Mouse (Mus musculus): ENCODE results near the gene Defb11. TPM values are rescaled to one million over a fixed set of nuclear protein-coding genes. Genes with fewer than 3 reads are reported as not detected.

Gene Defb11
- polyA plus RNA-seq, 1 experiment from 2014 or later, result 0.79 TPM

Other genes with a start within 250 kb of the Defb11 start
- not detected in 2 replicates for gene Defa34, start 240.6 kb downstream of the Defb11 start, polyA plus RNA-seq (2016; fragmentation: Nextera tagmentation; extraction: Ambion mirVana)
- not detected in 2 replicates for gene AY761184, start 202.8 kb downstream of the Defb11 start, polyA plus RNA-seq (2016; fragmentation: Nextera tagmentation; extraction: Ambion mirVana)
- not detected in 2 replicates for gene Defa24, start 171.9 kb downstream of the Defb11 start, polyA plus RNA-seq (2016; fragmentation: Nextera tagmentation; extraction: Ambion mirVana)
- gene Defb50, start 82.9 kb downstream of the Defb11 start, polyA plus RNA-seq (2016; fragmentation: Nextera tagmentation; extraction: Ambion mirVana), result not detected in 2 replicates
- gene Defb2, start 66.5 kb downstream of the Defb11 start, polyA plus RNA-seq (2016; fragmentation: Nextera tagmentation; extraction: Ambion mirVana), result not detected in 2 replicates
- not detected in 2 replicates for gene Defb10, start 47.5 kb downstream of the Defb11 start, polyA plus RNA-seq (2016; fragmentation: Nextera tagmentation; extraction: Ambion mirVana)
- gene Defb9, start 21.0 kb downstream of the Defb11 start, polyA plus RNA-seq (2016; fragmentation: Nextera tagmentation; extraction: Ambion mirVana), result not detected in 2 replicates
- not detected in 2 replicates for gene Defb15, start 26.3 kb upstream of the Defb11 start, polyA plus RNA-seq (2016; fragmentation: Nextera tagmentation; extraction: Ambion mirVana)
- not detected in 2 replicates for gene Defb35, start 31.9 kb upstream of the Defb11 start, polyA plus RNA-seq (2016; fragmentation: Nextera tagmentation; extraction: Ambion mirVana)
- not detected in 2 replicates for gene Defb13, start 40.4 kb upstream of the Defb11 start, polyA plus RNA-seq (2016; fragmentation: Nextera tagmentation; extraction: Ambion mirVana)
- gene Fam90a1a, start 52.3 kb upstream of the Defb11 start, polyA plus RNA-seq (2016; fragmentation: Nextera tagmentation; extraction: Ambion mirVana), result not detected in 2 replicates
- gene Ccdc70, start 63.4 kb upstream of the Defb11 start, polyA plus RNA-seq (2016; fragmentation: Nextera tagmentation; extraction: Ambion mirVana), result not detected in 2 replicates
- gene Atp7b, start 153.9 kb upstream of the Defb11 start, polyA plus RNA-seq (2016; fragmentation: Nextera tagmentation; extraction: Ambion mirVana), result 2.3 and 2.6 TPM in 2 replicates
- 15.4 and 25.6 TPM in 2 replicates for gene Alg11, start 154.3 kb upstream of the Defb11 start, polyA plus RNA-seq (2016; fragmentation: Nextera tagmentation; extraction: Ambion mirVana)
- 0.17 and 0.32 TPM in 2 replicates for gene Nek5, start 218.6 kb upstream of the Defb11 start, polyA plus RNA-seq (2016; fragmentation: Nextera tagmentation; extraction: Ambion mirVana)